In genomic region chr11:4641185-4641584, GRCm38 (mm10) we compare ENCODE assay signal across 31 mouse cellular contexts. TPM values are rescaled to one million over a fixed set of nuclear protein-coding genes. Genes with fewer than 3 reads are reported as not detected.
DNase-seq lines count a peak whose midpoint lies in the region; ATAC-seq and TF ChIP-seq lines count a peak whose summit lies in the region.
"Had no signal": no experiment of that assay in that cellular context is flagged by ENCODE, and none has a peak within 500 bp of the region (broad histone marks: within the 10 kb centered on the region; RNA-seq: fewer than 3 reads in every experiment).

No protein-coding gene starts in this region.

- H3K27ac ChIP-seq in lung, embryonic 16.5 days (ENCODE audit: low read length): no peak overlapping the region
- H3K27ac ChIP-seq in lung, postnatal 0 days (ENCODE audit: low read length): 0 out of 2 replicates have a peak overlapping the region, but pooled peaks have one; percentile 22
- H3K27ac ChIP-seq in hindbrain, embryonic 13.5 days: no peak overlapping the region
- H3K27ac ChIP-seq: embryonic facial prominence, embryonic 13.5 days; embryonic facial prominence, embryonic 15.5 days; forebrain, embryonic 10.5 days; forebrain, embryonic 12.5 days had no signal

- H3K4me3 ChIP-seq in lung, embryonic 16.5 days (ENCODE audit: low read length): no peak overlapping the region
- H3K4me3 ChIP-seq in lung, postnatal 0 days (ENCODE audit: low read depth, low read length): no peak overlapping the region
- H3K4me3 ChIP-seq in hindbrain, embryonic 13.5 days: no peak overlapping the region
- H3K4me3 ChIP-seq: embryonic facial prominence, embryonic 13.5 days; embryonic facial prominence, embryonic 15.5 days; erythroblast, embryonic 14.5 days; forebrain, embryonic 10.5 days; forebrain, embryonic 12.5 days had no signal

- H3K4me2 ChIP-seq in lung, embryonic 16.5 days (ENCODE audit: low read depth, low read length): no peak overlapping the region
- no peak overlapping the region for H3K4me2 ChIP-seq in lung, postnatal 0 days (replicated peaks; ENCODE audit: low read depth, low read length)
- H3K4me2 ChIP-seq in hindbrain, embryonic 13.5 days: no peak overlapping the region
- H3K4me2 ChIP-seq: embryonic facial prominence, embryonic 13.5 days; embryonic facial prominence, embryonic 15.5 days; forebrain, embryonic 12.5 days had no signal

- H3K36me3 ChIP-seq in lung, embryonic 16.5 days (ENCODE audit: control insufficient read depth, insufficient read depth, low read length): no peaks in the 10 kb centered on the region; the same call in 1 of the 2 replicates
- H3K36me3 ChIP-seq in lung, postnatal 0 days (ENCODE audit: insufficient read depth, low read length): no peaks in the 10 kb centered on the region
- H3K36me3 ChIP-seq in hindbrain, embryonic 13.5 days: peaks cover 26% of the 10 kb centered on the region

- no peak overlapping the region for H3K9ac ChIP-seq in lung, embryonic 16.5 days (ENCODE audit: low read length)
- no peak overlapping the region for H3K9ac ChIP-seq in lung, postnatal 0 days (replicated peaks; ENCODE audit: low read depth)
- no peak overlapping the region for H3K9ac ChIP-seq in hindbrain, embryonic 13.5 days
- H3K9ac ChIP-seq: embryonic facial prominence, embryonic 13.5 days; embryonic facial prominence, embryonic 15.5 days; forebrain, embryonic 12.5 days had no signal

- H3K9me3 ChIP-seq in lung, embryonic 16.5 days (ENCODE audit: control insufficient read depth, low read length): no peaks in the 10 kb centered on the region
- no peaks in the 10 kb centered on the region for H3K9me3 ChIP-seq in lung, postnatal 0 days (ENCODE audit: low read length)
- H3K9me3 ChIP-seq in hindbrain, embryonic 13.5 days: no peaks in the 10 kb centered on the region
- H3K9me3 ChIP-seq: embryonic facial prominence, embryonic 13.5 days; embryonic facial prominence, embryonic 15.5 days; forebrain, embryonic 10.5 days; forebrain, embryonic 12.5 days had no signal

- peak; percentile 93 for TF ChIP-seq EP300 in lung, postnatal 0 days (IDR thresholded peaks at IDR 0.05)

- no peaks in the 10 kb centered on the region for H3K27me3 ChIP-seq in lung, embryonic 16.5 days (ENCODE audit: control insufficient read depth, insufficient read depth, low read depth, low read length)
- H3K27me3 ChIP-seq in lung, postnatal 0 days (replicated peaks; ENCODE audit: insufficient read depth, low read length): no peaks in the 10 kb centered on the region
- no peaks in the 10 kb centered on the region for H3K27me3 ChIP-seq in hindbrain, embryonic 13.5 days
- H3K27me3 ChIP-seq: embryonic facial prominence, embryonic 13.5 days; embryonic facial prominence, embryonic 15.5 days; forebrain, embryonic 12.5 days had no signal

- H3K4me1 ChIP-seq in lung, embryonic 16.5 days (replicated peaks; ENCODE audit: control insufficient read depth, insufficient read depth, low read length): peaks cover 14% of the 10 kb centered on the region
- H3K4me1 ChIP-seq in lung, postnatal 0 days (ENCODE audit: insufficient read depth, low read depth, low read length): peaks cover 16% of the 10 kb centered on the region; the same call in 1 of the 2 replicates
- peaks cover 17% of the 10 kb centered on the region for H3K4me1 ChIP-seq in hindbrain, embryonic 13.5 days (replicated peaks)

- ATAC-seq in lung, embryonic 16.5 days (ENCODE audit: low read depth): peak; percentile 27
- ATAC-seq in lung, postnatal 0 days: peak; percentile 74
- no peak for ATAC-seq in hindbrain, embryonic 13.5 days (ENCODE audit: low FRiP score)
- ATAC-seq: forebrain, embryonic 14.5 days had no signal

- TF ChIP-seq CTCF in lung, postnatal 0 days (IDR thresholded peaks at IDR 0.05): no peak

- intact Hi-C loops in heart, postnatal 10 days (cut with DNase I): no loop called here

- DNase-seq in lung, postnatal 0 days (ENCODE audit: low spot score): peak; percentile 90
- peak; percentile 65 for DNase-seq in lung, postnatal 14 days
- DNase-seq in lung, postnatal 36 days: peak; percentile 85
- DNase-seq in urinary bladder, adult 18-20 months (ENCODE audit: low spot score in 2 of 2): no peak
- DNase-seq in retina, postnatal 1 day: no peak
- DNase-seq in heart, postnatal 10 days: no peak
- DNase-seq: adrenal gland, adult 2 months; adrenal gland, postnatal 10 days; adrenal gland, postnatal 25 days; cerebellum, adult 11 months; cerebellum, adult 18-20 months; cerebellum, adult 8-10 months; cerebellum, adult 9-11 months; cerebellum, postnatal 14 days; cerebellum, postnatal 36 days; embryo, embryonic 11 days had no signal

RNA-seq across cellular contexts. Expression of gene Ascc2, which starts 3.6 kb away (rescaled TPM):
- 34.1 and 35.9 TPM in 2 replicates for polyA plus RNA-seq in lung, embryonic 16.5 days (2015; fragmentation: Nextera tagmentation; extraction: Ambion mirVana)
- polyA plus RNA-seq in lung, postnatal 0 days (2015; fragmentation: Nextera tagmentation; extraction: Ambion mirVana): 21.7 and 25.3 TPM in 2 replicates
- polyA plus RNA-seq in hindbrain, embryonic 13.5 days (2015; fragmentation: Nextera tagmentation; extraction: Ambion mirVana): 20.8 and 21.5 TPM in 2 replicates
- 10 to 100 TPM; 15.2 to 16.4 TPM for total RNA-seq in heart, postnatal 10 days (2021)

RNA-seq across cellular contexts. Expression of gene Gm11032, which starts 21.3 kb away (rescaled TPM):
- polyA plus RNA-seq in lung, embryonic 16.5 days (2015; fragmentation: Nextera tagmentation; extraction: Ambion mirVana): not detected in 2 replicates
- polyA plus RNA-seq in lung, postnatal 0 days (2015; fragmentation: Nextera tagmentation; extraction: Ambion mirVana): not detected in 2 replicates
- polyA plus RNA-seq in hindbrain, embryonic 13.5 days (2015; fragmentation: Nextera tagmentation; extraction: Ambion mirVana): not detected in 2 replicates
- not detected for total RNA-seq in heart, postnatal 10 days (2021)
- total RNA-seq: adrenal gland, adult 2 months; adrenal gland, postnatal 10 days; adrenal gland, postnatal 25 days; adrenal gland, postnatal 4 days; common myeloid progenitor, adult 5-6 weeks; ES-E14; MEL had no signal
- polyA plus RNA-seq: adrenal gland, adult 2 months; brain, embryonic 14.5 days; C2C12; embryonic facial prominence, embryonic 11.5 days; embryonic facial prominence, embryonic 13.5 days; embryonic facial prominence, embryonic 15.5 days; erythroblast, embryonic 14.5 days; forebrain, embryonic 10.5 days; forebrain, embryonic 12.5 days; forebrain, embryonic 14.5 days had no signal

RNA-seq across cellular contexts. Expression of gene Mtmr3, which starts 46.5 kb away (rescaled TPM):
- 26.1 and 27.4 TPM in 2 replicates for polyA plus RNA-seq in lung, embryonic 16.5 days (2015; fragmentation: Nextera tagmentation; extraction: Ambion mirVana)
- polyA plus RNA-seq in lung, postnatal 0 days (2015; fragmentation: Nextera tagmentation; extraction: Ambion mirVana): 22.0 and 24.6 TPM in 2 replicates
- polyA plus RNA-seq in hindbrain, embryonic 13.5 days (2015; fragmentation: Nextera tagmentation; extraction: Ambion mirVana): 35.9 and 36.7 TPM in 2 replicates
- total RNA-seq in heart, postnatal 10 days (2021): 10 to 100 TPM; 56.9 to 59.9 TPM

Comparison
In these comparisons a context has a peak if more than half of its experiments do, and no peak if none do; other contexts are left out.
1. DNase-seq: peak in lung, postnatal 0 days (single experiment), lung, postnatal 14 days (single experiment) and lung, postnatal 36 days (single experiment); none in urinary bladder, adult 18-20 months (0 of 2), retina, postnatal 1 day (single experiment) and heart, postnatal 10 days (0 of 2).